Mouse (Mus musculus): ENCODE results near the gene Cipc.

Cipc gene

DNA sequence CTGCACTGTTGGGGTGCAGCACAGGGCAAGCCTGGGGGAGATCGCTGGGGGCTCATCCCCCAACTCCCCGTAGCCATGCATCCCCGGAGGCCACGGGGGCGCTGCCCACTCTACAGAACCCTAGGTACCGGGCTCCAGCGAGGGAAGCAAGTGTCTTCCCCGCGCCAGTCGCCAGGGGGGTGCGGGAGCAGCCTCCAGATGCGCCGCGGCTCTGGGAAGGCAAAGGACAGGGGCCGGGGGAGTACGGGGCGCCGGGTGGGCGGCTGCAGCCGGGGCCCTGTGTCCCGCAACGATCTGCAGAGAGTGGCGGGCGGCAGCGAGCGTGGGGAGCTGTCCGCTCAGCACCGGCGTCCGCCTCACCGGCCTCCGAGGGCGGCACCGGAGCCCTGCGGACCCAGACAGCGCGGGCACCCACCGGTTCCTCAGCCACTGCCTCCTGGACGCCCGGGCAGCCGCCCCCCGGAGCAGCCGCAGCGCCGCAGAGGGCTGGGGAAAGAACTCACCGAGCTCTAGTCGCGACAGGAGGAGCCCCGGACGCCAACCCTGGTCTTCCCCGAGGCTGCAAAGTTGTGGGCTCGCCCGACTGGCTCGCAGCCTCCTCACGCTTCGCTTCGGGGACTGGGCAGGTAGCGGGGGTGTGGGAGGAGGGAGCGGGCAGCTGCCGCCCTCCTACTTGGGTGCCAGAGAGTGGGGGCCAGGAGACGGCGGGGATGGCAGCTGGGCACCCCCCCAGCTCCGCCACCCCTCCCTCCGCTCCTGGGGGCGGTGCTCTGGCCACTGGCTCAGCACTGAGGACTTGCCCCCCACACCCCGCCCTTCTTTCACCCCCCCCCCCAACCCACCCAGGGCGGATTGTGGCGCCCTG lies 43.3 kb downstream of the Cipc start, which contains the start of gene Zdhhc22:
Zdhhc22 (minus strand) TSS at position 541 of the 865 bp plus-strand sequence.
- DNase-seq (ENCODE audit: low read depth, low spot score), result peak; percentile 77

DNA sequence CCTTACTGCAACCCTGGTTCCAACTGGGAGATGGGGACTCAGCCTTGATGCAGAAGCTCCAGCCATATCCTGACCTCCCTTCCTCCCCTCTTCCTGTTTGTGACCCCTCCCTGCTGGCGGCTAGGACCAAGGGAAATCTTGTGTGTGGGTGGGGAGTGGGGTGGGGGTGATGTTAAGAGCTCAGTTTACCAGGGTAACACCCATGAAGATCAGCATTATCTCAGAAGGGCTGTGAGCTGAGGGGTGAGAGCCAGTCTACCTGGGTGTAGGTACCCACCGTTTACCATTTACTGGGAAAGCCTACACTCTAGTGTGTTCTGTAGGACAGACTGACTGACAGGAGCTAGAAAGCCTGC lies 43.9 kb downstream of the Cipc start:
- DNase-seq (ENCODE audit: low read depth, low spot score), result no peak

DNA sequence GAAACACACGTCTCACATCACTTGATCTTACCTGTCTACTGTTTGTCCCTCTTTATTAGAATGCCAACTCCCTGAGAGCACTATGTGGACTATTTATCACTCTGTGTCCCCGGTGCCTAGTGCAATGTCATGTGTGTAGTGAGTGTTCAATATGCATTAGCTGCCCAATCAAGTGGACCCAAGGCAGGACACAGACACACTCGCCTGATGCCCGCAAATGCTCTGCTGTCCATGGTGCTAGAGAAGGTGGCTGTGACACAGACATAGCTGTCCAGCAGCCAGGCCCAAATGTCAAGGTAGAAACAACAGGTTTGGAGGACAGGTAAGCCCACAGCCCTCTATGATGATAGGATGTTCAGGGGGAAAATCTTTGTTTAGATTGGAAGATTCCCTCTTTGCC lies 47.3 kb downstream of the Cipc start:
- no peak for DNase-seq (ENCODE audit: low read depth, low spot score)

DNA sequence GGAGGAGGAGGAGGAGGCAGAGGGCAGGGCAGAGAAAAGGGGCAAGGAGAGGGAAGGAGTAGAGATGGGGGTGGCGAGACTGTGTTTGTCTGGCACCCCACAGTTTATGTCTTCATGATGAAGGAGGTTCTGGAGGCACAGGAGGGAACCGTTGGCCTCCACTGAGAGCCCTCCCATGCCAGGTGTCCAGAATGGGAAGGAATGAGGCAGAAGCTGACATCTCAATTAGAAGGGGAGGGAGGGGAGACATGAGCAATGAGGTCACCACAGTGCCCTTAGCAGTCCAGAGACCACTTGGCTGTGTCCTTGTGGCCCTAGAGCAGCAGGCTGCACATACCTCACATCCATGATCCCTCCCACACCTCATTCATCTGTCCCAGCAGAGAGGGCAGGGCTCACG lies 47.9 kb downstream of the Cipc start:
- DNase-seq (ENCODE audit: low read depth, low spot score), result no peak

DNA sequence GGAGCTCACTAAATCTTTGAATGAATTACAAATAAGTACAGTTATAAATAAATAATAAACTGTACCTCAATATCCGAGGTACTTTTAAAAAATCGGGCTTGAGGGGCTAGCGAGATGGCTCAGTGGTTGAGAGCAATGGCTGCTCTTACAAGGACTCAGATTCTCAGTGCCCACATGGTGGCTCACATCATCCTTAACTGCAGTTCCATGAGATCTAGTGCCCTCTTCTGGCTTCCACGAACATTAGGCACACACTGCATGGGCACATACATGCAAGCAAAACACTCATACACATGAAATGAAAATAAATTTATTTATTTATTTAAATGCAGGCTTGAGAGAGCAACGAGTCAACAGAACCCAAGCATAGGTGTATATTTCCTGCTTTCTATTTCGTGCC lies 49.1 kb downstream of the Cipc start:
- no peak for DNase-seq (ENCODE audit: low read depth, low spot score)

- DNase-seq (ENCODE audit: low read depth, low spot score), result peak; percentile 58
These were observed 51.9 kb downstream of the Cipc start for GRCm38 (mm10) chr12:86998699-86999098.

GRCm38 (mm10) chr12:86999283-86999820 lies 52.5 kb downstream of the Cipc start:
- DNase-seq (ENCODE audit: low read depth, low spot score), result peak; percentile 66

DNA sequence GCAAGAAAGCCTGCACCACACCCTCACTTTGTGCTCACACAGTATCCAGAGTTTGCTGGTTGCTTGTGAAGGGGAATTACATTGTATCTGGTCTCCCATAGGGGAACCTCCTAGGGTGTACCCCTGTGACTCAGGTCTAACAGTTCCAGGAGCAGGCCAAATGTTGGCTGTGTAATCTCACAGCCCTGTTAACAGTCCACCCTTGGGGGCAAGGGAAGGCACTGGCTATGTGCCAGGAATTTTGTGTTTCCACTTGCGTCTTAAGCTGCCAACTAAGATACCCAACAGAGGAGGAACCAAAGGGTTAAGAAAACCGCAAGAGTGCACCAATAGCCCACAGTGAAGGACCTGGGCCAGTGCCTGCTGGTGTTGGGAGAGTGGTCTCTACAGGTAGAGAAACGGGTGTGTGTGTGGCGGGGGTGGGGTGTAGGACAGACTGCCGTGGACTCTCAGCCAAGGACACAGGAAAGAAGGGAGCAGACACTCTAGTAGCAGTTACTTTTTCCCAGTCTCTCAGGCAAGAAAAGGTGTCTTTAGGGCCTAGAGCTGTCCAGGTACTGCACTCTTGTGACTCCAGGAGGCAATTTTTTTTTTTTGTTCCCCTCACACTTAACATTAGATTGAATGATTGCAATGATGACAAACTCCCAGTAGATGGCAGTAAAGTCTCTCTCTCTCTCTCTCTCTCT lies 53.5 kb downstream of the Cipc start:
- DNase-seq (ENCODE audit: low read depth, low spot score), result peak; percentile 59

DNA sequence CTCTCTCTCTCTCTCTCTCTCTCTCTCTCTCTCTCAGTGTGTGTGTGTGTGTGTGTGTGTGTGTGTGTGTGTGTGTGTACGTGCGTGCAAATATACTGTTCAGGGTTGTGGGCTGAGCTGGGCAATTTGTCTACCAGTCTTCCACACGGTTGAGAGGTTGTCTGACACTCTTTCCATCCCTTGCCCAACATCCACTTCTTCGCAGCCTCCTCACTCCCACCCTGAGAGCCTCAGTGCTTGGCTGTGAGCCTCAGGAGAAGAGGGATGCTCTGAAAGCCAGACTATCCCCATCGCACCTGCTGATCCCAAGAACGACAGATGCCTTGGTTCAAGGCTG lies 54.0 kb downstream of the Cipc start:
- no peak for DNase-seq (ENCODE audit: low read depth, low spot score)

DNA sequence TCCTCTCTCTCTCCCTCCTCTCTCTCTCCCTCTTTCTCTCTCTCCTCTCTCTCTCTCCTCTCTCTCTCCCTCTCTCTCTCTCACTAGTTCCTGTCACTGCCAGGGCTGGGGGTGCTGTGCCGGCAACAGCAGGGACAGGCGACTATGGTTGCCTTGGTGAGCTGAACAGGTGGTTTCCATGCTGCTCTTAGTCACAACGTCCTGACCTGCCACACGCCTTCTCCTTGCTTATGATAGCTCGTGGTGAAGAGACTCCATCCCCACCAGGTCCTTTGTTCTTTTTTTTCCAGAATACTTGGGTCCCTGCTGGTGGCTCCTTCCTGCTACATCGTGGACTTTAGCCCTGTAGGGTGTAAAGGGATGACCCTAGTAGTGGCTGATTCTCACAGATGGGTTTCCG lies 55.4 kb downstream of the Cipc start:
- no peak for DNase-seq (ENCODE audit: low read depth, low spot score)

GRCm38 (mm10) chr12:87002815-87003214 lies 56.0 kb downstream of the Cipc start:
- peak; percentile 27 for DNase-seq (ENCODE audit: low read depth, low spot score)

DNA sequence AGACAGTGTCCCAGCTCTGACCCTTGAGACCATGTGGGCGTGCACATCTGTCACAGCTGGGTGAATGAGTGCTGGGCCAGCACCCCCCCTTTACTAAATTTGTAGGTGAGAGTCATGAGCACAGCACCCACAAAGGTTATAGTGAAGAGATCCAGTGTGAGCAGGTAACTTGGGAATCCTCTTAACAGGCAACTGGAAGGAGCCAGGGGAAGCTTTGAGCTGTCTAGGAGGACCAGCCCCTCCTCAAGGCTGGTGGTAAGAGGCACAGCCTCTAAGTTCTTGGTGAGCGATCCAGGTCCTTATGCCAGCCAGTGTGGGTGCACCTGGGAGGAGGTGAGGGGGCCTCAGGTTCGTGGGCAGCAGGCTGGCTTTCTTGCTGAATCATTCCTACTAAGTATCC lies 56.8 kb downstream of the Cipc start:
- no peak for DNase-seq (ENCODE audit: low read depth, low spot score)

DNA sequence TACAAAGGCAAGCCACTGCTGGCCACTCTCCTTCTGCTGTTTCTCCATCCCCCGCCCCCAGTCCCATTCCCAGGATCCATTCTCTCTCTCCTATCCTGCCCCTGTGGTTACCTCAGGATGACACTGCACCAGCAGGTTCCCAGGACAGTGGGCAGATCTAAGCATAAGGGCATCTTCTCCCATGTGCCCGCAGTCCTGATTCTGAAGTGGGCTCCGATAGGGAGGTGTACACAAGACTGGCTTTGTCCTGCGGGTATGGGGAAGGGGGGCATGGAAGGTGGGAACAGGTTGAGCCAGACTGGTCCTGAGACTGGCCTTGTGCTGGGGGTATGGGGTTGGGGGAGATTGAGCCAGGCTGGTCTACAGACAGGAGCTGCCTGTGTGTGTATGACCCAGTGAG lies 57.8 kb downstream of the Cipc start:
- DNase-seq (ENCODE audit: low read depth, low spot score), result no peak
